Mouse (Mus musculus) right cerebral cortex, postnatal 36 days (tissue): ENCODE measurements around the gene Mtln.

ENCODE experiments used
- DNase-seq, 2 experiments: peaks; one replicate each; pipeline ENCODE4 v3.0.0; 2022; ENCODE audit warnings: low spot score in 2 of 2, mixed read lengths in 1 of 2

The Mtln gene

GRCm38 (mm10) chr2:127791919-127792603 is at the start of gene Mtln:
Mtln (minus strand) TSS chr2:127792488.
- peak; percentile 89 for DNase-seq

DNA sequence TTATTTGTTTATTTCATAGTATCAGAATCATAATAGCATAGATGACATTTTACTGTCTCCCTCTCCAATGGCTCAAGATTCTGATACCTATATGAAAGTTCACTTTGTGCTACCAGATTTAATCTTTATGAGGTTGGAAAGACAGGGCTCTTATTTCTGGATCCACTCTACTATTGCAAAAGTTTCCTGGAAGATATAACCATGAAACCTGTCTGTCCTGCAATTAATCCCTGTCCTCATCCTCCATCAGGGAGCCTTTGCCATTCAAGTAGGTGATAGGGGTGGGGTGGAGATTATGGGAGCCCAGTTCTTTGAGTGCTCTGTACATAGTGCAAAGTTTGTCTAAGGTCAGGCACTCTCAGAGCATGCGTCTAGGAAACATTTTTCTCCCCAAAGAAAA is 49.1 kb upstream of the Mtln start:
- no peak for DNase-seq

DNA sequence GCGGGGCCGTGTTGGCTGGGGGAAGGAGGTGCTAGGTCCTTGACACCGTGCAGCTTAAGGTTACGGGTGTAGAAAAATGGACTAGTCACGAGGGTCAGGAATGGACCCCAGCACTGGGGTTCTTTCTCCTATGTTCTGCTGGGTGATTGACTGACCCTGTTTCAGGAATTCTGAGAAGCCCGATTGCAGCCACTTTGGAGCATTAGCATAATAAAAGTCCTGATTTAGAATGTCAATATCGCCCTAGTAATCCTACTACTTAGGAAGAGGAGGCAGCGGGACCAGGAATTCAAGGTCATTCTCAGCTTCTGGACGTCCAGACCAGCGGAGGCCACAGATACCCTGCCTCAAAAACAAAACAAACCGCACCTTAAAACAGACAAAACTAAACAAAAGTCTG is 47.1 kb upstream of the Mtln start:
- no peak for DNase-seq

DNA sequence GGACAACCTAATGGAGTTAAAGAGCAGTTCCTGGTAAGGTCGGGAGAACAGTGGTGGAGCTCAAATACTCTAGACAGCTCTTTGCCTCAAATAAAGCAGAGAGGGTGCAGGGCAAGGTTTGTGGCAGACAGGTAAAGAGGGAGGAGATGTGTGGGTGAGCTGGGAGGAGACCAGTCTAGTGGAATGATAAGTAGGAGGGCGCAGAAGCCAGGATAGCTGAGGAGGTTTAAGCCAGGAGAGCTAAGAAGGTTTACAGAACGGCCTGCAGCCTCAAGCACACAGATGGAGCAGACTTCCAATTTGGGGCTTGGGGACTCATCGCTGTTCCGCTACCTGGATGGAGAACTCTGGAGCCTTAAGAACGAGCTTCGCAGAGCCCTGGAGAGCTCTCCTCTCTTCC is 46.3 kb upstream of the Mtln start, which contains the start of gene Acoxl:
TSS of gene Acoxl (plus strand) at position 301 of the 400 bp plus-strand sequence.
- DNase-seq = no peak

DNA sequence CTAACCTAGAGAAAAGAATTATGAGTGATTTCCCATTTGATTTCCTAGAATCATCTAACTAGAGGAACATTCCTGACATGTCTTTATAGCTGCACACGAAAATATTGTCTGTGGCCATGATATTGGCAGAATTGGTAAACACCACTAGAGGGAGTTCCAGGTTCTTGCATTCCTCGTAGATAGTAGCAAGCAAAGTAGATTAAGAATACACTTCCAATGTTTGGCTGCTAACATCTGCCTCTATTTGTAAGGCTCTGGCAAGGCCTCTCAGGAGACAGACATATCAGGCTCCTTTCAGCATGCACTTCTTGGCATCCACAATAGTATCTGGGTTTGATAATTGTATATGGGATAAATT is 40.5 kb upstream of the Mtln start:
- DNase-seq = no peak

DNA sequence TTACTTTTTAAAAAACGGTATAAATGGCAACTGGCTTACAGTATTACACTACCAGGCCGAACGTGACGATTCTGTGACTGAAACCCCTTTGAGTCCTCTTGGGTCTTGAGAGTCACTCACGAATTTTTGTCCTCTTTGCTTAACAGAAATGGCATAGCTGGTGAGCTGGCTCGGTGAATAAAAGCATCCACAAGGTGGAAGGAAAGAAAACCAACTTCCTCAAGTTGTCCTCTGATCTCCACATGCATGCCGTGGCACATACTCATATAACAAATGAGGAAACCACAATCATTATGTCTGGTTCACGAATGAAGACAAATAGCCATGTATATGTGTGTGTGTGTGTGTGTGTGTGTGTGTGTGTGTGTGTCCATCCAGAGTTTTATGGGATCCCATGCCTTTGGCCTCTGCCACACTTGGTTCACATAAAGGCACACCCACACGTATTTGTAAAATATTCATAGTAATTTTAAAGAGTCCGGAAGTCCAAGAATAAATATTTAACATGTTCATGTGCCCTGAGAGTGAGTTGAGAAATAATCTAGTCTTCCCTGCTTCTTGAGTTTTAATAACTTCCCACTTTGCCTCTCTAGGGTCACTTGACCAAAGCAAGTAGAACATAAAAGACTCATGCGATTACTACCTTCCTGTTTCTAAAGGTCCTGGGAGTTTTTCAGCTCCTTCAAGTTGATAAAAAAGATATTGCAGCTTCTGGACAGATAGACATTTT is 40.0 kb upstream of the Mtln start:
- no peak for DNase-seq

GRCm38 (mm10) chr2:127831401-127832102 is 39.3 kb upstream of the Mtln start, which contains the start of gene Bub1:
Bub1 (minus strand) TSS chr2:127831865.
- DNase-seq = peak; percentile 88 to 90

- no peak for DNase-seq
These were observed 2.5 kb downstream of the Mtln start for GRCm38 (mm10) chr2:127789651-127790270.

DNA sequence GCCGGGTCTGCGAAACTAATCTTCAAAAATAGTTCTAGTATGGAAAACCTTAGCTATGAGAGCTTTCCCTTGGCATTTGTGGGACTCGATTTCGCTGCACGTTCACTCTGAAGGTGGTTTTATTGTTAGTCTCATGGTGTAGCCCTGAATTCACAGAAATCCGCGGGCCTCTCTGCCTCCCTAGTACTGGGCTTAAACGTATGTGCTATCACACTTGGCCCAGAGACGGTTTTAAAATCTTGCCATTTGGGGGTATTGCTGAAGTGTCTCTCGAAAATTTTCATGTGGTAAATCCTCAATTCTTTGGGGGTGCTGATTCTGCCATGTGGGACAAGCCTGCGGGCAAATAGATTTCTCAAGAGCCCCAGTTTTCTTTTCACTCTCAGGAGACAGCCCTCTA is 3.1 kb downstream of the Mtln start:
- no peak for DNase-seq

DNA sequence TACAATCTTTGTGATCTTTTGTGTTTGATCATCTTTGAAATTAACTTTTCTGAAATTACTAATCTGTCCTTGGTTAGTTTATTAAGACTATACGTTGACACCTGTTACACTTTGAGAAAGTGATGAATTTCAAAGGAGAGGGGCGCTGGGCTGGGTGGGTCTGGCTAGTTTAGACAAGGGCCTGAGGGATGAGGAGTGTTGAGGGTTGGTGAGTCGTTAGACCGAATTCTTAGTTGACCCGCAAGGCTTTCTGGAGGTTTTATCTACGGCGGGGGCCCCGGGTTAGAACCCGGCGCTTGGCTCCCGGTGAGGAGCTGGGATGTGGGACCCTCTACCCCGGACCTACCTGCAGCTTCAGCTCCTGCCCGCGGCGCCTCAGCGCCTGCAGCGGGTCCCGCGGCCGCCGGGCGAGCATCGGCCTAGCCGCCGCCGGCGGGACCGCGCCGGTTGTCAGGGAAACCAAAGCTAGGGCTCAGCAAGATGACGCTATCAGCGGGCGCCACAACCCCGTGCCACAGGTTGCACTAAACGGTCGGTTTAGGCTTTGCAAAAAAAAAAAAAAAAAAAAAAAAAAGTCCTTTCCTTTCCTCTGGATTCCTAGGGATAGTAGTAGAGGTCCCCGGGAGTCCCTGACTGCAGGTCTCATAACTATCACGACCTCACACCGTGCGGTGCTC is 3.7 kb downstream of the Mtln start, which contains the start of gene Nphp1:
TSS of gene Nphp1 (minus strand) at position 458 of the 677 bp plus-strand sequence.
- DNase-seq = peak; percentile 74 to 84

DNA sequence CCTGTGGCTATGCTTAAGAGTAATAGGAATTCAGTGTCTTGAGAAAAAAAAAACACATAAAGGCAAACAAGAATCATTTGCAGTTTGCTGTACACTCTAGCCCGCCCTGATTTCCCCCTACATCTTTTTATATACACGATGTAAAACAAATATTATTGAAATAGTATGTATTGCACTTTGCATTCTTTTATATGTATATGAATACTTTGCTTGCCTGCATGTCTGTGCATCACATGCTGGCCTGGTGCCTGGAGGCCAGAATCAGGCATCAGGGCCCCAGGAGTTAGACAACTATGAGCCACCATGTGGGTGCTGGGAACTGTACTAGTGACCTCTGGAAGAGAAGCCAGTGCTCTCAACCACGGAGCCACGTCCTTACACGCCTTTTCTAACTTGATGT is 5.1 kb downstream of the Mtln start:
- no peak for DNase-seq

DNA sequence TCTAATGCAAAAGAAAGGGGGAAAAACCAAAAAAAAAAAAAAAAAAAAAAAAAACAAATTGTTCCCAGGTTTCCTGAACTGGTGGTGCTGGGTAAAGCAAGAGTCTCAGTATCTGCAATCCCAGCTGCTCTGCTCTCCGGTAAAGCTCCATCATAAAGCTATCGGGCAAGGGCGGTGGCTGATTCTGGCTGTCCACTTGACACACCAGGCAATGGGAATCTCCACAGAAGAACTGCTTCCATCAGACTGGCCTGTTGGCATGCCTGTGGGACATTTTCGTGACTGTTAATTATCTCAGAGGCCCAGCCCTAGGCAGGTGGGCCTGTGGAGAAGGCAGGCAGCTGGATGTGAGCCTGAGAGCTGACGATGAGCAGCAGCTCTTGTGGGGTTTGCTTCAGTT is 13.8 kb downstream of the Mtln start:
- DNase-seq = no peak

DNA sequence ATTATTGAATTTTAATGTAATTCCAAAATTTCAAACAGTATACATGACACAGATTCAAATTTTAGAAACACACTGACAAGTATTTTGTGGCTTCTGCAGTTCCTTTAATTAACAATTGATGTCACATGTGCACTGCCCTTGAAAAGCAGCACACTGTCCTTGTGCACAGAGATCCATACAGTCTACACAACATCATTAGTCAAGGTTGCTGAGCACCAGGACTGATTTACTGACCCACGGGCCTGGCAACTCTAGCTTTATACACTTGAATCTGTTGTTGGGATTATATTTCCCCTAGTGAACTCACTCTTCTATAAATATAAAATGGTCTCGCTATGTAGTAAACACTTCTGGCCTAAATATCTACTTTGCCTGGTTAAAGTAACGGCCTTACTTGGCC is 17.3 kb downstream of the Mtln start:
- DNase-seq = no peak

DNA sequence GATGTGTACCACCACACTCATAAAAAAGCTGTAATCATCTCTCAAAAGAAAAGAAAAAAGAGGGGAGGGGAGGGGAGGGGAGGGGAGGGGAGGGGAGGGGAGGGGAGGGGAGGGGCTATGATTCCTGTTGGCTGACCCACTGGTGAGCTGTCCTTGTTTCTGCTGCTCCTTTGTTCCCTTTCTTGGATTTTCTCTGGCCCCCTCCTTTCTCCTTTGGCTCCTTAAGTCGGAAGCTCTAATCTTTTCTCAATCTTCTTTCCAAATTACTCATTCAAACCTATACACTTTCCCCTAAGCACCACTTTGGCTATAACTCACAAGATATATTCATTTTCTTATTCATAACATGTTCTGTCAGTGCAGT is 17.7 kb downstream of the Mtln start:
- DNase-seq = no peak

DNA sequence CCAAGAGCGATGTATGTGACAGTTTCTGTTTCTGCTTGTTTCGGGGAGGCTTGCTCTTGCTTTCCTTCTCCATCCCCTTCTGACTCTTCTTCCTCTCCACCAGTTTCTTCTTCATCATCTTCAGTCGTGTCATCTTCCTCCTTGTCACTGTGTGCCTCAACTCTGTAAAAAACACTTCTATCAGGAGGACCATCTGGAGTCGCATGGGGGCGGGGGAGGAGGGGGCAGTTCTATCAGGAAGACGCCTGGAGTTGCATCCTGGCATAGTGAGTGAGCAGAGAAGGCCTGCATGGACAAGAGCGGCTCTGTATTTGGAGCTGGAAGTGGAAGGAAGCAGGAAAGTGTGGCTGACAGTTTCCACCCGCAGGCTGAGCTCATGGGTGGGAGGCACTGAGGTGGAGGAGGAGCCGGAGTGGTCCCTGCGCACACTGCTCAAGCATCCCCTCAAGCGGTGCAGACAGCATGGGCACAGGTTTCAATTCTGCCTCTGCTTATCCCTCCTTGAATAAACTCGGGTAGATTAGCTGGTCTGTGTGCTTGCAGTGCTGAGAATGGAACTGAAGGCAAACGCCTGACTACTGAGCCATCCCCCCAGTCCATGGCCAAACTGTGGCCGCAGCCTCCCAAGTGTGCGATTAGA is 18.2 kb downstream of the Mtln start:
- DNase-seq = no peak

GRCm38 (mm10) chr2:127761587-127761986 is 30.7 kb downstream of the Mtln start:
- no peak for DNase-seq

DNA sequence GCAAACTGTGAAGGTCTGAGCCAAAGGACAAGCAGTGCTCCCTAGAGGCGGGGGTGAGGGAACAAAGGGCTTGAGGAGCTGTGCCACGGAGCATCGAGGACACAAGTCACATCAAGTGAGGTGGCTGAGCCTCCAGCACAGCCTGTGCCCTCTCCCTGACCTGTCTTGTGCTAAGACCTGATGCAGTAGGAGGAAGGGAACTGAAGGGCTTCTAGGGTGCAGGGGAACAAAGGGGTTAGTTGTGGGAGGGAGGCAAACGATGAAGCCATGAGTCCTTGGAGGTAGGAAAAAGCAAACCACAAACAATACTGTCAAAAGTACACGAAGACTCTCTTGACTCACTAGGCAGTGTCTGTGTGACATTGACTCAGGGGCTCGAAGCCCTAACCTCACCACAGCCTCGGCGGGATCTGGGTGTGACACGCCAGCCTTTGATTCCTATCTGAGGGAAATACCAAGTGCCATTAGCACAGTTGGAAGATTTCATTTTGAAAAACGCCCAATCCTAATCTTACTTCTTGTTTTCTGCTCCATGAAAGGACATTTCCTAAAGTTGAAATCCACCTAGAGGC is 31.8 kb downstream of the Mtln start:
- DNase-seq = no peak

DNA sequence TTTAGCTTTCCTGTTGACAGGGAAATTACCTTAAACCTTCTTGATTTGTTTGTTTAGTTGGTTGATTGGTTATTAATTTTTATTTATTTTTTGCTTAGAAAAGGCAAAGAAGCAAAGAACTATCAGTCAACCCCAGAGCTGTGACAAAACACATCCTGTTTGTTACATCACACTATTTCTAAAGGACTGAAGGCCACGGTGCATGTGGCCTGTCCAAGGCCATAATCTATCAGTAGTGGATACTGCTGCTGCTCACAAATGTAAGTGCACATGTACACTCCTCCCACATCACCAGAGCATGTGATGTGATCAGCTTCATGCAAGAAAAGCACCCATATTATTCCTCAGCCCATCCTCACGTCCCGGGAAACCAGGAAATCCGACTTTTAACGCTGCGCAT is 32.3 kb downstream of the Mtln start:
- DNase-seq = no peak

GRCm38 (mm10) chr2:127759157-127759880 is 33.0 kb downstream of the Mtln start:
- no peak for DNase-seq

GRCm38 (mm10) chr2:127757171-127757570 is 35.1 kb downstream of the Mtln start:
- DNase-seq = peak; percentile 43 to 50
